Mouse (Mus musculus) right cerebral cortex, postnatal 36 days (tissue): ENCODE data around the gene Cd3eap.
A peak's percentile ranks its signal among the peaks of the same experiment; 100 is the strongest.

Experiments
- DNase-seq, 2 experiments: peaks; one replicate each; pipeline ENCODE4 v3.0.0; 2022; ENCODE audit warnings: low spot score in 2 of 2, mixed read lengths in 1 of 2

Gene Cd3eap

GRCm38 (mm10) chr7:19359299-19359891, at the start of gene Cd3eap, which contains the start of gene Ppp1r13l:
Gene Cd3eap (minus strand): TSS chr7:19359483.
Gene Ppp1r13l (plus strand): TSS chr7:19359749.
- peak; percentile 85 to 87 for DNase-seq

- DNase-seq, result peak in 1 of 2 experiments; percentile 59
Observed at GRCm38 (mm10) chr7:19405417-19405816, 46.1 kb upstream of the Cd3eap start.

GRCm38 (mm10) chr7:19404476-19404875, 45.2 kb upstream of the Cd3eap start, which contains the start of gene Ckm:
Gene Ckm (plus strand): TSS chr7:19404776.
- DNase-seq, result no peak

GRCm38 (mm10) chr7:19403731-19404296, 44.5 kb upstream of the Cd3eap start, which contains the start of gene Klc3:
Gene Klc3 (minus strand): TSS chr7:19404104.
- DNase-seq, result no peak

- no peak for DNase-seq
Observed at GRCm38 (mm10) chr7:19402535-19403112, 43.3 kb upstream of the Cd3eap start.

GRCm38 (mm10) chr7:19400946-19401345, 41.7 kb upstream of the Cd3eap start:
- DNase-seq, result no peak

- DNase-seq, result no peak
Observed at GRCm38 (mm10) chr7:19399496-19400280, 40.4 kb upstream of the Cd3eap start.

GRCm38 (mm10) chr7:19394484-19394883, 35.2 kb upstream of the Cd3eap start:
- no peak for DNase-seq

GRCm38 (mm10) chr7:19388699-19389413, 29.6 kb upstream of the Cd3eap start:
- DNase-seq, result no peak

- no peak for DNase-seq
Observed at GRCm38 (mm10) chr7:19383708-19384107, 24.4 kb upstream of the Cd3eap start.

- DNase-seq, result no peak
Observed at GRCm38 (mm10) chr7:19382166-19382541, 22.9 kb upstream of the Cd3eap start.

- DNase-seq, result peak; percentile 97
Observed at GRCm38 (mm10) chr7:19381377-19382165, 22.3 kb upstream of the Cd3eap start, which contains the start of gene Ercc2. Gene Ercc2 (plus strand): TSS chr7:19382010.

- DNase-seq, result no peak
Observed at GRCm38 (mm10) chr7:19378049-19378448, 18.8 kb upstream of the Cd3eap start.

- no peak for DNase-seq
Observed at GRCm38 (mm10) chr7:19376019-19376418, 16.7 kb upstream of the Cd3eap start.

- DNase-seq, result no peak
Observed at GRCm38 (mm10) chr7:19375368-19375767, 16.1 kb upstream of the Cd3eap start.

- DNase-seq, result no peak
Observed at GRCm38 (mm10) chr7:19373367-19373766, 14.1 kb upstream of the Cd3eap start.

GRCm38 (mm10) chr7:19369823-19370425, 10.6 kb upstream of the Cd3eap start:
- peak in 1 of 2 experiments; percentile 30 for DNase-seq

- DNase-seq, result no peak
Observed at GRCm38 (mm10) chr7:19368380-19368779, 9.1 kb upstream of the Cd3eap start.

- DNase-seq, result no peak
Observed at GRCm38 (mm10) chr7:19365376-19365775, 6.1 kb upstream of the Cd3eap start.

- DNase-seq, result no peak
Observed at GRCm38 (mm10) chr7:19363881-19364280, 4.6 kb upstream of the Cd3eap start.
